Mouse (Mus musculus) heart, adult 11 months (tissue): ENCODE data around the gene Fbxw19.
"Not testable (repeated sequence)": the region's sequence is repeated elsewhere in the genome, so short reads cannot be mapped to it uniquely, and the experiment has no call there.

Experiments
- DNase-seq: peaks from one replicate; pipeline ENCODE4 v3.0.0; 2022

The Fbxw19 gene

DNA sequence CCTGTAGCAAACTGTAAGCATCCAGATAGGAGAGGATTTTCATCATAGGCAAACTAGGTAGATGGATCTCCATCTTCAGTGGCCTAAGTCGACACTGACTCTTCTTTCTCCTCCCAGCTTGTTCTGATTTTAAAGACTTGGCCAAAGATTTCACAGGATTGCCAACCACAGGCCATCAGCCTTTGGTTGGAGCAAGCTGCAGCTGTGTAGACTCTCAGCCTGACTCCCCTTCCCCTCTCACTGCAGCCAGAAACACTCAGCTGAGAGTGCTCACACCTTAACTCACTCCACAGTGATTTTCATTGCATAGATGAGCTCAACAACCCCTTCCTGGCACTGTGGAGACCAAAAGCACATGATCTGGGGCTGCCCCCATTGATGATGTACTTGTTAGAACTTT is at the start of gene Fbxw19:
Gene Fbxw19 (minus strand): TSS at position 101 of the 400 bp plus-strand sequence.
- DNase-seq, result not testable (repeated sequence)

DNA sequence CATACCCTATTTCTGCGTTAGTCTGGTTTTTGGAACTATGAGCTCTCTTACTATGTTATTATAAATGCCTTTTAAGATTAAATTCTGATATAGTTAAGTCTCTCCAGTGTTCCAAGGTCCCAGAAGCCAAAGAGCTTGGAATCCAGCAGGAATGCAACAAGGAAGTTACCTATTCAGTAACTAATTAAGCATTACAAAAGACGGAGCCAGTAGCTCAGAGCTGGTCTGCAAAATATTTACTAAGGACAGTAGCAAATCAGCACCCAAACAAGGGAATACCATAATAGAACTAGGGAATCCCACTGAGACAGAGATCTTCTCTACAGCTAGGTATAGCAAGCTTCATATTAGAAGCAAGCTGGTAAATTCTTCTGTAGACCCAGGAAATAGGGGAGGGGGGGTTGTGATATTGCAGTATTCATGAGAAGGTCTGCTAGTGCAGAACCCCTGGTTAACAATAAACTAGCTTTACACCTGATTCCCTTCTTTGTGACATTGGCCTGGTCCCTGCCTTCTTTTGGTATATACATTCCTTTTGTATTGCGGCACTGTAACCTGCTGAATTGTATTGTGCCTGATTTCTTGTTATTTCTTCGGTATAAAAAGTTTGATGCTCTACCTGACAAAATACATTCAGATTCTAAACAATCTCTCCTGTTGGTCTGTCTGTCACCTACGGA is 27.9 kb upstream of the Fbxw19 start:
- DNase-seq, result no peak

DNA sequence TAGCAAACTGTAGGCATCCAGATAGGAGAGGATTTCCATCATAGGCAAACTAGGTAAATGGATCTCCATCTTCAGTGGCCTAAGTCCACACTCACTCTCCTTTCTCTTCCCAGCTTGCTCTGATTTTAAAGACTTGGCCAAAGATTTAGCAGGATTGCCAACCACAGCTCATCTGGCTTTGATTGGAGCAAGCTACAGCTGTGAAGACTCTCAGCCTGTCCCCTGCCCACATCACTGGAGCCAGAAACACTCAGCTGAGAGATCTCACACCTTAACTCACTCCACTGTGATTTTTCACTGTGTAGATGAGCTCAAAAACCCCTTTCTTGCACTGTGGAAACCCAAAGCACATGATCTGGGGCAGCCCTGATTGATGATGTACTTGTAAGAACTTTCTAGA is 46.6 kb downstream of the Fbxw19 start, which contains the start of gene Fbxw16:
Gene Fbxw16 (minus strand): TSS at position 101 of the 400 bp plus-strand sequence.
- DNase-seq, result no peak

DNA sequence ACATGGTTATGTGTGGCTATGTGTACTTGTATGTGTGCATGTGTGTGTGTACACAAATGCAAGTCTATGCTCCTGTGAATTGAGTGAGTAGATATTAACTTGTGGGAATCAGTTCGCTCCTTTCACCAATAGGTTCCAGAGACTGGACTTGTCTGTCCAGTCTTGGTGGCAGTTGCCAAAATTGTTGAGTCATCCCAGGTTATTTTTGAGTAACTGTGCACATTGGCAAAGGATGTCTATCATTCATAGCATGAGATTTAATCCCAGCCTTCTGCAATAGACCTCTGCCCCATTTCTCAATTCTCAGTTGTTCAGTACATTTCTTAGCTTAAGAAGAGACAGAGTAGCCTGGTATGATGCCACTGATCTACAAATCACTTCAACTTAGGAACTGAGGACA is 62.7 kb downstream of the Fbxw19 start:
- DNase-seq, result no peak
